Mouse (Mus musculus) stomach, postnatal 0 days (tissue): ENCODE results near the gene Vps52. TPM values are rescaled to one million over a fixed set of nuclear protein-coding genes. Genes with fewer than 3 reads are reported as not detected.
"Not testable (repeated sequence)": the region's sequence is repeated elsewhere in the genome, so short reads cannot be mapped to it uniquely, and the experiment has no call there.

Experiments
- ATAC-seq: fragments of 200-750 bp; cut with Nextera tagmentation; 2 replicates; pipeline ENCODE4 v1.8.0; 2017; ENCODE audit not compliant: low FRiP score, low TSS enrichment
- DNase-seq: peaks from one replicate; pipeline ENCODE4 v3.0.0-alpha.2; 2016; ENCODE audit warnings: low spot score
- H3K27ac ChIP-seq: fragments of 300-500 bp; sonication (generic); replicated peaks from 2 replicates; pipeline ENCODE4 v1.5.1; 2014; ENCODE audit warnings: mild to moderate bottlenecking, control low read depth
- H3K27me3 ChIP-seq: fragments of 300-500 bp; sonication (generic); 2 replicates; pipeline ENCODE4 v1.6.1; 2014; ENCODE audit warnings: low read length; ENCODE audit not compliant: control insufficient read depth, insufficient read depth
- H3K36me3 ChIP-seq: fragments of 300-500 bp; sonication (generic); 2 replicates; pipeline ENCODE4 v1.6.1; 2014; ENCODE audit warnings: low read length, mixed read lengths; ENCODE audit not compliant: control insufficient read depth, insufficient read depth
- H3K4me1 ChIP-seq: fragments of 300-500 bp; sonication (generic); replicated peaks from 2 replicates; pipeline ENCODE4 v1.6.1; 2014; ENCODE audit warnings: antibody characterized with exemption; ENCODE audit not compliant: control insufficient read depth, insufficient read depth
- H3K4me2 ChIP-seq: fragments of 300-500 bp; sonication (generic); replicated peaks from 2 replicates; pipeline ENCODE4 v1.6.1; 2014; ENCODE audit warnings: low read depth, mild to moderate bottlenecking, control low read depth, moderate library complexity
- H3K4me3 ChIP-seq: fragments of 300-500 bp; sonication (generic); 2 replicates; pipeline ENCODE4 v1.5.1; 2014; ENCODE audit warnings: low read depth, low read length, control low read depth
- H3K9ac ChIP-seq: fragments of 300-500 bp; sonication (generic); 2 replicates; pipeline ENCODE4 v1.6.1; 2014; ENCODE audit warnings: mild to moderate bottlenecking, low read length, control low read depth, mixed read lengths
- H3K9me3 ChIP-seq: fragments of 300-500 bp; sonication (generic); 2 replicates; pipeline ENCODE4 v1.6.1; 2016; ENCODE audit warnings: low read length; ENCODE audit not compliant: control insufficient read depth
- CTCF ChIP-seq: IDR thresholded peaks from 2 replicates; pipeline ENCODE4 v1.5.1; 2016; ENCODE audit warnings: antibody characterized with exemption, low read depth, mild to moderate bottlenecking, moderate library complexity
- EP300 ChIP-seq: optimal IDR thresholded peaks from 2 replicates; pipeline ENCODE3; 2016; ENCODE audit warnings: antibody characterized with exemption
- WGBS: fragments of 180-500 bp; shearing (Covaris S2); extraction: QIAGEN DNeasy Blood & Tissue Kit; methylation state at CpG from one replicate; pipeline ENCODE4 v1.1.7; 2014; 5-methylcytosine and 5-hydroxymethylcytosine counted together
- polyA plus RNA-seq: library from polyadenylated mRNA; unstranded; fragments of >200 nt; fragmentation: Nextera tagmentation; extraction: Ambion mirVana; gene quantifications from 2 replicates; pipeline ENCODE4 v1.2.1, GENCODE M21; 2015

The Vps52 gene
- polyA plus RNA-seq, 1 experiment from 2014 or later: 24.7 TPM

GRCm38 (mm10) chr17:33999341-34000149, 43.9 kb downstream of the Vps52 start:
- Histone ChIP-seq H3K27me3 (no peaks in the 10 kb centered on the region), H3K4me3 (peak overlapping the region; percentile 63), H3K9ac (peak overlapping the region; percentile 71), H3K4me1 (0 out of 2 replicates have a peak, but pooled peaks cover 2% of the 10 kb centered on the region), H3K36me3 (no peaks in the 10 kb centered on the region), H3K9me3 (no peaks in the 10 kb centered on the region), H3K4me2 (peak overlapping the region; percentile 100), H3K27ac (no peak overlapping the region; the same call in 1 of the 2 replicates)
- peak; percentile 41 for ATAC-seq
- DNase-seq: peak; percentile 62
- 2% methylated on average over 81 of the region's 87 CpGs for WGBS
- TF ChIP-seq EP300 (no peak), CTCF (no peak)

DNA sequence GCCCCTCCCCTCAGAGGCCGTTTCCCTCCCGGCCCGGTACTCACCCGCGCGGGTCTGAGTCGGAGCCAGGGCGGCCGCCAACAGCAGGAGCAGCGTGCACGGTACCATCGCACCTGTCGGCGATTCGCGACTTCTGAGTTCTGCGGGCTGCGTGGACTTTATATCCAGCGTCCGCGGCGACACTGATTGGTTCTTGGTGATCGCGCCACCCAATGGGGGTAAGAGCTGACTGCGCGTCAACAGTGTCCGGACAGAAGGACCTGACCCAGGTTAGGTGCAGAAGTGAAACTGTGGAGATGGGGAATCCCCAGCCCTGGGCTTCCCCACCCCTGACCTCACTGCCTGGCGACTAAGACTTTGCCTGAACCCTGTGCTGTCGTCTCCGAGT, 44.5 kb downstream of the Vps52 start, which contains the start of gene H2-K1:
Gene H2-K1, minus strand, starts transcription at position 198 of the 388 bp plus-strand sequence.
- Histone ChIP-seq H3K4me3 (peak within 1 kb of the TSS; percentile 63), H3K4me1 (0 out of 2 replicates have a peak, but pooled peaks cover 2% of the 10 kb centered on the region), H3K9me3 (no peaks in the 10 kb centered on the region), H3K4me2 (peak within 1 kb of the TSS; percentile 100), H3K27ac (no peak within 1 kb of the TSS; the same call in 1 of the 2 replicates), H3K27me3 (no peaks in the 10 kb centered on the region), H3K36me3 (no peaks in the 10 kb centered on the region), H3K9ac (peak within 1 kb of the TSS; percentile 71)
- DNase-seq (peak; percentile 94), ATAC-seq (peak; percentile 97)
- TF ChIP-seq CTCF (0 out of 2 replicates have a peak, but pooled peaks have one; percentile 10), EP300 (no peak)
- under 1% methylated on average over 30 of the region's 30 CpGs for WGBS

- not testable (repeated sequence) for H3K27ac ChIP-seq, H3K9ac ChIP-seq, H3K9me3 ChIP-seq, H3K36me3 ChIP-seq, H3K4me2 ChIP-seq, ATAC-seq, H3K4me1 ChIP-seq, DNase-seq, H3K4me3 ChIP-seq, H3K27me3 ChIP-seq
- 60% methylated on average over 2 of the region's 2 CpGs for WGBS
These were observed 45.2 kb downstream of the Vps52 start for GRCm38 (mm10) chr17:34000796-34001195.

GRCm38 (mm10) chr17:34003426-34003825, 47.8 kb downstream of the Vps52 start:
- TF ChIP-seq EP300: no peak
- peak; percentile 84 for TF ChIP-seq CTCF
- Histone ChIP-seq H3K27me3 (no peaks in the 10 kb centered on the region), H3K9ac (no peak overlapping the region), H3K4me3 (no peak overlapping the region), H3K9me3 (no peaks in the 10 kb centered on the region), H3K36me3 (no peaks in the 10 kb centered on the region), H3K27ac (no peak overlapping the region), H3K4me1 (0 out of 2 replicates have a peak, but pooled peaks cover 2% of the 10 kb centered on the region), H3K4me2 (no peak overlapping the region)
- no peak for ATAC-seq
- DNase-seq: peak; percentile 56
- WGBS: 4% methylated on average over 5 of the region's 5 CpGs

- no peaks in the 10 kb centered on the region for H3K9me3 ChIP-seq
- WGBS: 38% methylated on average over 2 of the region's 2 CpGs
These were observed 51.0 kb downstream of the Vps52 start for GRCm38 (mm10) chr17:34006570-34006969.

DNA sequence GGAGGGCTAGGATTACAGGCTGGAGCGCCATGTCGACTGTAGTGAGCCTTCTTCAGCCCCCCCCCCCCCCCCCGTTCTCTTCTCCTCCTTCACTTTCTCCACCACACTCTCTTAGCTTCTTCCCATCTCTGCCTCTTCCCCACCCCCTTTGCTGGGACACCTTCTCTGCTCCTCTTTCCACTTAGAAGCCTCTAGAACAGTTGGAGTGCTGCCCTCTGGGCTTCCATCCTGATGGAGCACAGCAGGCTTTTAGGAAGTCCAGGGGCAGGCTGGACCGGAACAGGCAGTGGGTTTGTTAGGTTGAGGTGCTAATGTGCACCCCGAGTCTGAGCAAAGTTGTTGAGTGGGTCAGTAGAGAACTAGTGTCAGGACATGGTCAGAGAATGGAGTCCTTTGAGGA, 54.5 kb downstream of the Vps52 start:
- no peak for TF ChIP-seq CTCF
- TF ChIP-seq EP300: no peak
- H3K36me3 ChIP-seq: no peaks in the 10 kb centered on the region
- DNase-seq (no peak), ATAC-seq (no peak)
- 63% methylated on average over 5 of the region's 5 CpGs for WGBS
- H3K27ac ChIP-seq: no peak overlapping the region
- no peaks in the 10 kb centered on the region for H3K4me1 ChIP-seq
- no peak overlapping the region for H3K9ac ChIP-seq
- no peaks in the 10 kb centered on the region for H3K27me3 ChIP-seq
- no peaks in the 10 kb centered on the region for H3K9me3 ChIP-seq
- H3K4me2 ChIP-seq: no peak overlapping the region
- H3K4me3 ChIP-seq: no peak overlapping the region

More at GRCm38 (mm10) chr17:34006570-34006969, 51.0 kb downstream of the Vps52 start:
- ATAC-seq (no peak), DNase-seq (no peak)
- Histone ChIP-seq H3K27me3 (no peaks in the 10 kb centered on the region), H3K4me3 (no peak overlapping the region), H3K4me1 (no peaks in the 10 kb centered on the region), H3K36me3 (no peaks in the 10 kb centered on the region), H3K27ac (no peak overlapping the region), H3K9ac (no peak overlapping the region), H3K4me2 (no peak overlapping the region)
- TF ChIP-seq CTCF: no peak
- no peak for TF ChIP-seq EP300
